Mouse (Mus musculus): ENCODE measurements around the gene Syap1.
"Not testable (repeated sequence)": the region's sequence is repeated elsewhere in the genome, so short reads cannot be mapped to it uniquely, and the experiment has no call there.

The Syap1 gene

DNA sequence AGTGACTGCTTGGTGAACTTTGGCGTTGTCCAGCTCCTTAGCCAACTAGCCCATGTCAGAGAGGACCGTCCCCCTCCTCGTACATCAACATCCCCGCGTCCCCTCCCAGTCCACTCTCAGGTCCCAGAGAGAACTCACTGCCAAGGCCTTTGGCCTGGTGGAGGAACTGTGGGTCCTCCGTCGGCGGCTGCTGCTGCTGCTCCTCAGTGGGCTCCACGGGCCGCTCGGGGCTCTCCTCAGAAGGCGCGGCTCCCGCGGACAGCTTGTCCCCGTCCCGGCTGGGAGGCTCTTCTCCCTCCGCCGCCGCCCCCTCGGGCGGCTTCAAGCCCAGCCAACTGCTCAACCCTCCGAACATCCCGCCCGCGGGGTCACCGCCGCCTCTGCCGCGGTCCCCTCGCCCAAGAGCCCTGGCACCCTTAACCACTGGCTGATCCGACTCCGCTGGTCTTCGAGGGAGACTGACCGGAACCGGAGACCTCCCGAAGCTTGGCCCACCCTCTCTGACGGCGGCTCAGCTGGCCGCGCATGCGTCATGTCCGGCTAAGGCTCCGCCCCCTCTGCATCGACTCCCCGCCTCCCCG, at the start of gene Syap1:
Gene Syap1, minus strand, starts transcription at position 517 of the 581 bp plus-strand sequence.
- peak; percentile 77 for DNase-seq

DNA sequence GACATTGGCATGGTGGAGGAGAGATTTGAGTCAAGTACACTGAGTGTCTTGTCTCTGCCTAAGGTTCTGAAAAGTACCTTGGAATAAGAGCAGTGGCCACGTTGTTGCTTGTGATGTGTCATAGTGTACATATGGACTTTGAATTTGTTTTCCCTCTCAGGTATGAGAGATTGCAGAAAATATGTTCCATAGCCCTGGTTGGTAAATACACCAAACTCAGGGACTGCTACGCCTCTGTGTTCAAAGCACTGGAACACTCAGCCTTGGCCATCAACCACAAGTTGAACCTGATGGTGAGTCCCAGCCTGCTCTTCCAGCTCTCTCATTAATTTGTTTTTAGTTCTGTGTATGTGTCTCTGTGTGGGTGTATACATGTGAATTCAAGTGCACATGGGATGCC, 43.2 kb upstream of the Syap1 start:
- no peak for DNase-seq

DNA sequence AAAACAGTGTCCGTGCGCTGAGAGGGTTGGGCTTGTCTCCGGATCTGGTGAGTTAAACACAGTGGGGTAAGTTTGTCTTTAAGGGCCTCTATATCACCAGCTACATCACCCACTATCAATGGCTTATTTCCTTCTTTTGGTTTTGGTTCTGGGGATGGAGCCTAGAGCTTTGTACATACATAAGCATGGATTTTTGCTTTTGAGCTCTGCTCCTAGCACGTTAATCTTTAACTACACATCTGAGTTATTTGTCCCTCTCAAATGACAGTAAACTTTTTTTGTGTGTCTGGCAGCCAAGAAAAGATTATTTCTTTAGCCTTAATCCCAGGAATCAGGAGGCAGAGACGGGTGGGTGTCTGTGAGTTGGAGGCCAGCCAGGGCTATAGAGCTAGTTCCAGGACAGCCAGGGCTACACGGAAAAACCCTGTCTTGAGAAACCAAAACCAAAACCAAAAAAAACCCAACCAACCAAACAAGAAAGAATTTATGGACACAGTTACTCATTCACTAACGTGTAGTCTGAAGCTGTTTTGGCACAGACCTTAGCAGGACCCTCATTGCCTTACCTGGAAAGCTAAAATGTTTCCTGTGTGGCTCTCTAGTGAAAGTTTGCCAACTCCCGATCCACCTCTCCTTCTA, 33.4 kb upstream of the Syap1 start:
- no peak for DNase-seq

DNA sequence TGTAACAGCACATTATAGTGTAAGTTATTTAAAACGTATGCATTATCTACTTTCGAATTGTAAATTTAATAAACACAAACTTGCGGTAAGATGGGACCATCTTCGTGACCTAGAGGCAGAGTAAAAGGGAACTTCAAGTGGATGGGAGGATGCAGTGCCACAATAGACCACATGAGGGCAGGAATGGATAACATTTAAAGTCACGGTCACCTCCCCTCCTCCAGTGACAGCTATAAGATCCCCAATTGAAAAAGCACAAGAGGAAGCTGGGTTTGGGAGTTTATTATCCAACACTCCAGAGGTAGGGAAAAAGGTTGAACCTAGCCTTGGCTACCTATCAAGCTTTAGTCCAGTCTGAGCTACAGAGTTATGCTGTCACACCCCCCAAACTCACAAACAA, 27.4 kb upstream of the Syap1 start:
- peak; percentile 20 for DNase-seq

DNA sequence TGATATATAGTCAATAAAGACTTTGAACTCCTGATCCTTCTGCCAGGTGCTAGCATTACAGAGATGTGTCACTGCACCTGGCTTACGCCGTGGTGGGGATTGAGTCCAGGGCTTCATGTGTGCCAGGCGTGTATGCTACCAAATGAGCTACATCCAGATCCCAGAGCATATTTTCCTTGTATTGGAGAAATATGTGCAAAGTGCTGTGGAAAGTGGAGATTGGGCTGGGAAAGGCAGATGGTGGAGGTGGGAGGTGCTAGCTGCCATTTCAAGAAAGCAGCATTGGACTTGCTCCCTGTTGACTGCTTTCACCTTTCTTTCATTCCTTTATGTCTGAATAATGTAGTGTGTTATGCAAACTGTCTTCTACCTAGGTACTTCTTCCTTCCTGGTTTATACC, 25.4 kb upstream of the Syap1 start:
- DNase-seq, result no peak

DNA sequence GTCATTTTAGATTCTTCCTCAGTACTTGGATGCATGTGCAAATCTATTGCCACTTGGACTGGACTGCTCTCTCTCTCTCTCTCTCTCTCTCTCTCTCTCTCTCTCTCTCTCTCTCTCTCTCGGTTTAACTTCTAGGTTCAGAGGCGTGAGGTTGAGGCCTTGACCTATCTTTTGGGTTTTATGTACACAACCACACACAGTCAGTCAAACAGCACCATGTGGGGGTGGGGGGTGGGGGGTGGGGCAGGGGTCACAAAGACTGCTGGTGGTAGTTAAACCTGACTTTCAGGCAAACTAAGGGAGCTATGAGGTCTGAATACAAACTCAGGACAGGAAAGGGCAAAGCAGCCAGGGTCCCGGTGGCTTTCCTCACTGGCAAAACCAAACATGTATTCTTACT, 19.3 kb upstream of the Syap1 start:
- no peak for DNase-seq

DNA sequence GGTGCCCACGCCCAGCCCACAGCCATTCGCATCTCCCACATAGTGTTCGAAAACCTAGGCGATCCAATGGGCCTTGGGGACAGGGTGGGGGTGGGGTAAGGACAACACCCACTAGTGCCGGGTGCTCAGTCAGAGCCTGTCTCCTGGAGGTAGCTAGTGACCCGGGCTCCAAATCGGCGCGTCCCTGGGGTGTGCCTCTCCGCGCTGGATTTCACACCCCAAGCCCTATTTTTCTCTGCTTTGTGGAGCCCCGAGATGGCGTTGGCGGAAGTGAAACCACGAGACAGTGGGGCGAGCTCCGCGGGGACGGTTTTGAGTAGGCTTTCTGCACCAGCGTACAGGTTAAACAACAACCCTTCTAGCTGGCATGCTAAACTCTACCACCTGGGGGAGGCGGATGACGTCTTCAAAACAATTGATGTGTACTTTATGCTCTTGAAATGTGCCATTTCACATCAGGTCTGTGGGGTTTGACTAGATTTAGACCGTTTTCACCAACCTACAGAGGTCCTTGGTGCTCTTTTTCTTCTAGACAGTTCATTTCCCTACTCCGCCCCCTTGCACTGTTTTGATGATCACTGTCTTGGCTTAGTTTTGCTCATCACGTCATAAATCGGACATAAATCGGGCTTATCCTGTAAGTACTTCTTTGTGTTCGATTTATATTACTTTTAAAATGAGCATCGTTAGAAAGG, 13.9 kb upstream of the Syap1 start:
- peak; percentile 48 for DNase-seq

DNA sequence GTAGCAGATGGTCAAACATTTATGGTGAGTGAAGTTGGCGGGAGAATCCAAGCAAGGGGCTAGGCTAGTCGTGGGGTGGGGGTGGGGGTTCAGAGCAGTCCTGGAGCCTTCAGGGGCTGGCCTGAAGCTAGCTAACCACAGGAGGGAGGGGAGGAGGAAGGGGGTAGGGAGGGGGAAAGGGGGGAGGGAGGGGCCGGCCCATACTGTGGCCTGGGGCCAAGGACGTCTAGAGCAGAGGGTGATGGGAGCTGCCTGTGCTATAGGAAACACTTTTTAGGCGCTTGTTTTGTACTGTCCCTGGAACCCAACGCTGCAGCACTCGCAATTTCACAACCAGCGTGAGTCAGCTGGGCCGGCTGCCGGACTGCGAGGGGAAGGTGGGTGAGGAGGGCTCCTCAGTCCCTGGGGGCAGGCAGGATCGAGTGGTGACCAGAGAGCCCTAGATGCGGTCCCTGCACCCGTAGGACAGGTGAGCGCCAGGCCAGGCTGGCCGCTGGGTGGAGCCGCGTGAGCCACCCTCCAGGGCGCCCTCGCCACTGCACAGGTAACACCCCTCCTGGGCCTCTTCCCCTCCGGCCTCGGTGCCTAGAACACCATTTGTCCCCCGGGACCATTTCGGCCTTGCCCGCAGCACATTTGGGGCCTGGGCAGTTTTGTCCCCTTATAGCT, 13.3 kb upstream of the Syap1 start:
- DNase-seq, result peak; percentile 23

DNA sequence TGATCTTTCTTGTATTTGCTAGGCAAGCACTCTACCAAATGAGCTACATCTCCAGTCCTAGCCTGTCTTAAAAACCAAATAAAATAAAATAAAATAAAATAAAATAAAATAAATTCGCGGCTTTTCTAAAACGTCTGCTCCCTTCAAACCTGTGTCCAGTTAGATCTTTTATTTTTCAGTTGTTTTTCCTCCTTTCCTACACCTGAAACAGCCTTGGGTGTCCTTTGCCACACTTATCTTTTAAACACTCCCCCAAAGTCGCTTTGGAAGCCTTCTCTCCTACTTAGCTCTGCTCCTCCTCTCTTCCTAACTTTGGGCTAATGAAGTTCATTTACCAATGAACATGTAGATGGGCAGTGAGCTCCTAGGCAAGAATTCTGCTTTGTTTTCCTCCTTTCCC, 12.7 kb upstream of the Syap1 start, which contains the start of gene Ctps2:
Gene Ctps2, plus strand, starts transcription at position 301 of the 400 bp plus-strand sequence.
- no peak for DNase-seq

DNA sequence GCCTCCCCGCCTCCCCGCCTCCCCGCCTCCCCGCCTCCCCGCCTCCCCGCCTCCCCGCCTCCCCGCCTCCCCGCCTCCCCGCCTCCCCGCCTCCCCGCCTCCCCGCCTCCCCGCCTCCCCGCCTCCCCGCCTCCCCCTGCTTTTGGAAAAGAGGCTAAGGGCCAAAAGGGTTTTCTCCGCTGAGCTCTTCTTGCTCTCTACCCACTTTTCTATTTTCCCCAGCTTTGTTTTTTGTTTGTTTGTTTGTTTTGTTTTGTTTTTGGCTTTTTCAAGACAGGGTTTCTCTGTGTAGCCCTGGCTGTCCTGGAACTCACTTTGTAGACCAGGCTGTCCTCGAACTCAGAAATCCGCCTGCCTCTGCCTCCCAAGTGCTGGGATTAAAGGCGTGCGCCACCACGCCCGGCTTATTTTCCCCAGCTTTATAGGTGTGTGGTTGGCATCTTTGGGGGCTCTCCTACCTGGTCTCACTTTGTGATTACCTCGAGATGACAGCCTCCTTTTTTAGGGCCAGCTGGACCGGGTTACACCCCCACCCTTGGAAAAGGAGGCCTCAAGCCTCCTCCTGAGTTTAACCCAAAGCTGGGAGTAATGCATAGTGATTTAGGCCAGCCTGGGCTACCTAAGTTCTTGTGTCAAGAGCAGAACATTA, 452 bp upstream of the Syap1 start:
- DNase-seq, result not testable (repeated sequence)

DNA sequence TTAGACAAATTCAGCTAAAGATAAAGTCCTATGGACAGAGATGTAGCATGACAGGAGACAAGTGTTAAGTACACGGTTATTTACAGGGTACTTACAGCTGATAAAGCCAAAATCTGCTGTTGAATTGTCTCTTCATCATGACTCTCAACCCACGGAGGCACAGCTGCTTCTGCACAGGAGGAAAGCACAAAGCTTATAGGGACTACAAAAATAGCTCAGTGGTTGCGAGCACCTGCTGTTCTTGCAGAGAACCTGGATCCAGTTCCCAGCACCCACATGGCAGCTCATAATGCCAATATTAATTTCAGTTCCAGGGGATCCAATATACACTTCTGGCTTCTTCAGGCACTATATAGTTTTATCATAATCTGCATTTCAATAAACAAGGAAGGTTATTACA, 10.0 kb downstream of the Syap1 start:
- DNase-seq, result no peak

DNA sequence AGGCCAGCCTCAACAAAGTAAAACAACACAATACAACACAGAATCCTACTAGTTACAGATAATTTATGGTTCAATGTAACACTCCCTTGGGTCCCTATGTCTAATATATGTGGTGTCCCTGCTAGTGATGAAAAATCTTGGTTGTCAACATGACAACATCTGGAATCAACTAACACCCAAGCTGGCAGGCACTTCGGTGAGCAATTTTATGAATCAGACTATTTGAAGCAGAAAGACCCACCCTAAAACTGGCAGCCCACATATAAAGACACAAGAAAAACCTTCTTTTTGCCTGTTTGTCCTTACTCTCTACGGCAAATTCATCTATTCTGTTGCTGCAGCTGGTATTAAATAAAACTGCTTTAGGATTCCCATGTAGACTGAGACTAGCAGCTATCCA, 14.5 kb downstream of the Syap1 start:
- no peak for DNase-seq

DNA sequence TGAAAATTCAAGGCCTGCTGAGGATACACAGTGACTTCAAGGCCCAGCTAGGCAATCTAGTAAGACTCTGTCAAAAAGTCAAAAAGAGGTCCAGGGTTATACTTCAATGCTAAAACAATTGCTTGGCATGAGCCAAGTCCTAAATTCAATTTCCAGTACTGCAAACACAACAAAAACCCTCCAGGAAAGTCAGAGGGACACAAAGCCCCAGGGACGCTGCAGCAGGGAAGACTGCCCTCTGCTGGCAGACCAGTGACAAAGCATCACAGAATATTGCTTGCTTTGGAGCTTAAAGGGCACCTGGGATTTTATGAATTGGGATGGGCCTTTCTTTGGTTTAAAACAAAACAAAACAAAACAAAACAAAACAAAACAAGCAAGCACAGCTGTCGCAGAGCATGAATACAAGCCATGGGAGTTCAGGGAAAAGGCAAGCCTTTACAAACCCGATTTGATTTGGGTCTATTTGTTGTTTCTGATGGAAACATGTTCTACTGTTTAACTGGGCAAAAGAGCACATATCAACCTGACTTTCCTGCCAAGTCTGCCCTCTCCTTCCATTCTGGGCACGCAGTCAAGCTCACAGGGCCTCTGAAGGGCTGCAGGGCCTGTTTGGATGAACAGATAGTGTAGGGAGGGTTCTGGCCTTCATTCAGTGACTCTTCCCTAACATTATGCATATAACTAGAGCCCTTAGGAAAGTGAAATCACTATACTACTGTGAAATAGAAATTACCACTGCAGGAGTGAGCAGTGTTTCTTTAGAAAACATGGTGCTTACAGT, 16.3 kb downstream of the Syap1 start:
- DNase-seq, result no peak

DNA sequence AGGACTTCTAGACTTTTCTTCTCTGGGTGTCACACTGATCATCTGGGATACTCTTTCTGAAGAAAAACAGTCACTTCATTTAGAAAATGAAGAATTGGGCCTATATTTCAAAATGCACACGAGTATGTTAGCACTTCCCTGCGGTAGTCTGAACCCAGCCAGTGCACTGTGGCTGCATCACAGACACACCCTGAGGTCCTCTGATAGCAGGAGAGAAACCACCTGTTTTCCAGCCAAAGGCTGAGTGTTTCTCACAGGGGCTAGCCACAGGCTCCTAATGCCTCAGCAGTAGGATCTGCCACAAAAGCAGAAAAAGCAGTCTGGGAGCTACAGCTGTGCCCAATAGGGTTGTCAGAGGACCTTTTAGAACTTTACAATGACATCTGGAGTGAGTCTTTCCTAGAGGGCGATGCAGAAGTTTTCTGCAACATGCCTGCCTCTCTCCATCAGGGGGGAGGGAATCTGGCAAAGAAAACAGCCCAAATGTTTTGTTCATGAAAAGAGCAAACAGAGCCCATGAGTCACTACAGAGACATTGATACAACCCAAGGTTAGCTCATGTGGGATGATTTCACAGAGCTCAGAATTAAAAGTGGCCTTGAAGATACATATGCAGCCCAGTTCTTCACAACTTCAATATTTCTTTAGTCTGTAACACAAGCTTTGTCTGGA, 19.8 kb downstream of the Syap1 start:
- no peak for DNase-seq

DNA sequence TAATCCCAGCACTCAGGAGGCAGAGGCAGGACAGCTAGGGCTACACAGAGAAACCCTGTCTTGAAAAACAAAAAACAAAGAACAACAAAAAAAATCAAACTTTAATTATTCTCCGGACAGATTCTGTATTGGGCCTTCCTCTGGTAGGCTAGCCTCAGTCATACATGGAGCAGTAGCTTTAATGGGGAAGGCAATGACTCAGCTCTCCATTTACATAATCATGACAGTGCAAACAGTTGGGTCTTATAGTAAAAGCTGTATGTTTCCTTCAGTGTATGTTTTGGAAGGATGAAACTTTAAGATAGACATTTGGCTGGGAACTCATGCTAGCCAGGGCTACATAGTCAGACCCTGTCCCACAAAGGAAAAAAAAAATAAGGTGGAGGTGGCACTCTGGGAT, 39.6 kb downstream of the Syap1 start:
- DNase-seq, result no peak

DNA sequence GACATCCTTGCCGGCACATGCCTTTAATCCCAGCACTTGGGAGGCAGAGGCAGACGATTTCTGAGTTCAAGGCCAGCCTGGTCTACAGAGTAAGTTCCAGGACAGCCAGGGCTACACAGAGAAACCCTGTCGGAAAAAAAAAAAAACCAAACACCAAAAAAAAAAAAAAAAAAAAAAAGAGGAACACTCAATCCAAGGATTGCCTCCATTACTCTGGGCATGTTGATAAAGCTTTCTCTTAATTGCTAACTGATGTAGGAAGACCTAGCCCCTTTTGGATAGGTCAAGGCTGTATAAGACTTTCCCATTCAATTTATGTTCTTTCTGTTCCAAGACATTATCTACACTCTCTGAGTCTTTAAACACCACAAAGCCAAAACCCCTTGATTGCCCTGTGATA, 42.7 kb downstream of the Syap1 start:
- no peak for DNase-seq

DNA sequence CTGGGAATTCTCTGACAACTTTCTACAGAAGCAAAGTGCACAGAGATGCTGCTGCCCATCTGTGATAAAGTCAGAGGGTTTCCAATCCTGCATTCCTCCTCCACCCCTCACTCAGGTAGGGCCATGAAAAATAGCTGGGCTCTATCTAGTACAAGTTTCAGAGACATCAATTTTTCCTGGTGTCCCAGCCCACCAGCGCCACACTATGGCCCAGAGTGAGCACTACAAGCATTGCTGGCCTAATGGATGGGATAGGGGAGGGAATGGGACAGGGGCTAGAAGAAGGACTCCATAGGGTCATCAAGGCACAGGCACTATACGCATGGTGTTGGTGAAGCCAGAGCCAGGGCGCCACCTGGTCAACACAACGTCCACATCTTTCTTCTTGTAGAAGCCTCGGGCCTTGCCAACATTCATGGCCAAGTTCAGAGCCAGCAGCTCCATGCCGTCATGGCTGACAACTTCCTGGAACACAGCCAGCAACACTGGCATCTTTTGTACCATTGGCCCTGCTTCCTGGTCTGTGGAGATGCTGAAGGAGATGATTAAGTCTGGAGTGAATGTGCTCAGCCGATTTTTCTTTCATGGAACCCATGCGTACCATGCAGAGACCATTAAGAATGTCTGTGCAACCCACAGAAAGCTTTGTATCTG, 43.7 kb downstream of the Syap1 start:
- DNase-seq, result no peak

DNA sequence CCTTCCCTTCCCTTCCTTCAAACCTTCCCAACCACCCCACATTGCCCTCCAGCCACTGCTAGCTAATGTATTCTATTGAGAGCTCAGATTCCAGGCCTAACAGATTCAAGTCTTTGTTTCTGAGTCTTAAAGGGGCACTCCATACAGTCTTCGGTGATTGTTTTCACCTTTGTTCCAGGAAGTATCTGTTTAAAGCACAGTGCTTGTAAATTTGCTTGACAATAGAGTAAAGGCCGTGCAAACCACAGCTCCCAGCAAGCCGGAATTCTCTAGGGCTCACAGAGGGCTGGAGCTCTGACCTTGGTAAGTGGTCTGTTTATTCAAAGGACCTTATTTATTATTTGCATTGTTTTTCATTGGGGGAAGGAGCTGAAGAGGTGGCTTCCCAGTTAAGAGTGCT, 56.1 kb downstream of the Syap1 start:
- no peak for DNase-seq

DNA sequence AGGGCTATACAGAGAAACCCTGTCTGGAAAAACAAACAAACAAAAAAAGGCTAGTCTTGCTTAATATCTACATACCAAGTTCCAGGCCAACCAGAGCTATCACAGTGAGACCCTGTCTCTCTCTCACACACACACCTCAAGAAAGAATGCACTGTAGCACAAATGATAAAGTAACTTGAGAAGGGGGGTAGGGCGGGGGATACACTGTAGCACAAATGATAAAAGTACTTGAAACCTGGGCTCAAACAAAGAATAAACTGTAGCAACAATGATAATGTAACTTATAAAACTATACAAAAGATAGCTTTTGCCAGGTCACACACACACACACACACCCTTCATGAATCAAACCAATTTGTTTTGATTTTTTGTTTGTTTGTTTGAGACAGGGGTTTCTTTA, 56.7 kb downstream of the Syap1 start:
- no peak for DNase-seq

DNA sequence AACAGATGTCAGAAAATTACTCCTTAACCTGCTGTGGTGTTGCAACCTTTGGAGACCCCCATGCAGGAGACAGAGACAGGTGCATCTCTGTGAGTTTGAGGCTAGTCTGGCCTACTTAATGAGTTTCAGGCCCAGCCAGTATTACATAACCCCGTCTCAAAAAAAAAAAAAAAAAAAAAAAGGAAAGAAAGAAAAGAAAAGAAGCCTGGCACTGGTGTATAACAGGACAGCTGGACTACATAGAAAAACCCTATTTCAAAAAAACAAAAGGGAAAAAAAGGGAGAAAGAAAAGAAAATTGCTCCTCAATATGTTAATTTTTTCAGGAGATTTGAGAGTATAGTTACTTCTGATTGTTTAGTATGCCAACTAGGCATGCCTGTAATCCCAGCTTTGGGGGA, 57.2 kb downstream of the Syap1 start:
- no peak for DNase-seq

DNA sequence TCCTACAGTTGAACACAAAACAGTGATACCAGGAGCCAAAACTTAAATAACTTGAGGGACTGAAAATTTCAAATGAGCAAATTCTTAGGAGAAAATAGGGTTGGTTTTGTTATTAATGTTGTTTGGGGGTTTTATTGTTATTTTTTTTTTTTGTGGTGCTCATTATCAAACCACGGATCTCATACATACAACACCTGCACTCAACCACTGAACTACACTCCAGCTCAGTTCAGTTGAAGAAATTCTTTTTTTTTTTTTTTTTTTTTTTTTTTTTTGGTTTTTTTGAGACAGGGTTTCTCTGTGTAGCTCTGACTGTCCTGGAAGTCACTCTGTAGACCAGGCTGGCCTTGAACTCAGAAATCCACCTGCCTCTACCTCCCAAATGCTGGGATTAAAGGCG, 57.9 kb downstream of the Syap1 start:
- not testable (repeated sequence) for DNase-seq

Data from right cerebral cortex, postnatal 25 days (tissue).